Mouse (Mus musculus) embryonic facial prominence, embryonic 13.5 days (tissue): ENCODE data around the gene Rbms1. TPM values are rescaled to one million over a fixed set of nuclear protein-coding genes. Genes with fewer than 3 reads are reported as not detected.
A peak's percentile ranks its signal among the peaks of the same experiment; 100 is the strongest.

Experiments
- ATAC-seq: fragments of 200-750 bp; cut with Nextera tagmentation; 2 replicates; pipeline ENCODE4 v1.8.0; 2017; ENCODE audit warnings: low read depth; ENCODE audit not compliant: insufficient number of reproducible peaks, insufficient read depth, low FRiP score, low TSS enrichment
- H3K27ac ChIP-seq: fragments of 300-500 bp; sonication (generic); 2 replicates; pipeline ENCODE4 v1.5.1; 2015; ENCODE audit warnings: moderate library complexity, mild to moderate bottlenecking, inconsistent platforms
- H3K27me3 ChIP-seq: fragments of 300-500 bp; sonication (generic); 2 replicates; pipeline ENCODE4 v1.6.1; 2015; ENCODE audit warnings: mild to moderate bottlenecking, inconsistent platforms
- H3K36me3 ChIP-seq: fragments of 300-500 bp; sonication (generic); 2 replicates; pipeline ENCODE4 v1.6.1; 2015; ENCODE audit warnings: mild to moderate bottlenecking, inconsistent platforms
- H3K4me1 ChIP-seq: fragments of 300-500 bp; sonication (generic); 2 replicates; pipeline ENCODE4 v1.6.1; 2015; ENCODE audit warnings: inconsistent platforms
- H3K4me2 ChIP-seq: fragments of 300-500 bp; sonication (generic); 2 replicates; pipeline ENCODE4 v1.6.1; 2015; ENCODE audit warnings: moderate library complexity, mild to moderate bottlenecking, inconsistent platforms
- H3K4me3 ChIP-seq: fragments of 300-500 bp; sonication (generic); 2 replicates; pipeline ENCODE4 v1.5.1; 2015; ENCODE audit warnings: mild to moderate bottlenecking, inconsistent platforms
- H3K9ac ChIP-seq: fragments of 300-500 bp; sonication (generic); 2 replicates; pipeline ENCODE4 v1.6.1; 2015; ENCODE audit warnings: mild to moderate bottlenecking, inconsistent platforms
- H3K9me3 ChIP-seq: fragments of 300-500 bp; sonication (generic); 2 replicates; pipeline ENCODE4 v1.6.1; 2016; ENCODE audit warnings: inconsistent platforms
- WGBS: fragments of 180-500 bp; shearing (Covaris S2); methylation state at CpG from one replicate; pipeline ENCODE4 v1.1.7; 2015; ENCODE audit warnings: mixed read lengths; 5-methylcytosine and 5-hydroxymethylcytosine counted together
- polyA plus RNA-seq: library from polyadenylated mRNA; unstranded; fragments of >200 nt; fragmentation: Nextera tagmentation; extraction: Ambion mirVana; gene quantifications from 2 replicates; pipeline ENCODE4 v1.2.1, GENCODE M21; 2015

Gene Rbms1
- polyA plus RNA-seq, 1 experiment from 2014 or later: 117 TPM

GRCm38 (mm10) chr2:60714475-60714874 is 248.5 kb downstream of the Rbms1 start:
- Histone ChIP-seq H3K4me3 (no peak overlapping the region), H3K4me1 (peaks cover 38% of the 10 kb centered on the region), H3K4me2 (no peak overlapping the region), H3K27me3 (no peaks in the 10 kb centered on the region), H3K9me3 (no peaks in the 10 kb centered on the region), H3K36me3 (no peaks in the 10 kb centered on the region), H3K9ac (no peak overlapping the region), H3K27ac (0 out of 2 replicates have a peak overlapping the region, but pooled peaks have one; percentile 22)
- 39% methylated on average over 7 of the region's 7 CpGs for WGBS
- no peak for ATAC-seq

- WGBS: 19% methylated on average over 8 of the region's 8 CpGs
- Histone ChIP-seq H3K27ac (no peak overlapping the region), H3K27me3 (no peaks in the 10 kb centered on the region), H3K4me2 (no peak overlapping the region), H3K4me1 (peaks cover 38% of the 10 kb centered on the region), H3K4me3 (no peak overlapping the region), H3K9me3 (no peaks in the 10 kb centered on the region), H3K36me3 (no peaks in the 10 kb centered on the region), H3K9ac (no peak overlapping the region)
- no peak for ATAC-seq
Observed at GRCm38 (mm10) chr2:60713857-60714256, 249.1 kb downstream of the Rbms1 start.

- Histone ChIP-seq H3K9ac (no peak overlapping the region), H3K9me3 (no peaks in the 10 kb centered on the region), H3K4me2 (no peak overlapping the region), H3K4me1 (peaks cover 38% of the 10 kb centered on the region), H3K36me3 (no peaks in the 10 kb centered on the region), H3K4me3 (no peak overlapping the region), H3K27me3 (no peaks in the 10 kb centered on the region), H3K27ac (no peak overlapping the region)
- WGBS: 75% methylated on average over 5 of the region's 5 CpGs
- no peak for ATAC-seq
Observed at GRCm38 (mm10) chr2:60712891-60713290, 250.1 kb downstream of the Rbms1 start.

GRCm38 (mm10) chr2:60712483-60712882 is 250.5 kb downstream of the Rbms1 start:
- no peak for ATAC-seq
- Histone ChIP-seq H3K9ac (no peak overlapping the region), H3K27ac (no peak overlapping the region), H3K4me3 (no peak overlapping the region), H3K9me3 (no peaks in the 10 kb centered on the region), H3K27me3 (no peaks in the 10 kb centered on the region), H3K36me3 (no peaks in the 10 kb centered on the region), H3K4me1 (peaks cover 35% of the 10 kb centered on the region), H3K4me2 (no peak overlapping the region)
- 39% methylated on average over 6 of the region's 6 CpGs for WGBS

GRCm38 (mm10) chr2:60711098-60711880 is 251.7 kb downstream of the Rbms1 start:
- 80% methylated on average over 7 of the region's 7 CpGs for WGBS

GRCm38 (mm10) chr2:60710317-60710716 is 252.7 kb downstream of the Rbms1 start:
- ATAC-seq: no peak
- Histone ChIP-seq H3K4me3 (no peak overlapping the region), H3K9ac (no peak overlapping the region), H3K27ac (no peak overlapping the region), H3K36me3 (no peaks in the 10 kb centered on the region), H3K4me1 (peaks cover 22% of the 10 kb centered on the region), H3K27me3 (no peaks in the 10 kb centered on the region), H3K9me3 (no peaks in the 10 kb centered on the region), H3K4me2 (no peak overlapping the region)
- WGBS: 88% methylated on average over 4 of the region's 4 CpGs

More at GRCm38 (mm10) chr2:60711098-60711880, 251.7 kb downstream of the Rbms1 start:
- H3K9me3 ChIP-seq: no peaks in the 10 kb centered on the region
- no peak overlapping the region for H3K9ac ChIP-seq
- ATAC-seq: no peak
- H3K27me3 ChIP-seq: no peaks in the 10 kb centered on the region
- H3K36me3 ChIP-seq: no peaks in the 10 kb centered on the region
- H3K4me1 ChIP-seq: peaks cover 30% of the 10 kb centered on the region
- no peak overlapping the region for H3K4me3 ChIP-seq
- H3K27ac ChIP-seq: no peak overlapping the region
- no peak overlapping the region for H3K4me2 ChIP-seq

- 34% methylated on average over 3 of the region's 3 CpGs for WGBS
- Histone ChIP-seq H3K4me2 (no peak overlapping the region), H3K9me3 (no peaks in the 10 kb centered on the region), H3K36me3 (no peaks in the 10 kb centered on the region), H3K27me3 (no peaks in the 10 kb centered on the region), H3K27ac (no peak overlapping the region), H3K4me1 (peaks cover 6% of the 10 kb centered on the region), H3K4me3 (no peak overlapping the region), H3K9ac (no peak overlapping the region)
- no peak for ATAC-seq
Observed at GRCm38 (mm10) chr2:60708671-60709070, 254.3 kb downstream of the Rbms1 start.

- no peak overlapping the region for H3K27ac ChIP-seq
- WGBS: 79% methylated on average over 3 of the region's 3 CpGs
- H3K9me3 ChIP-seq: no peaks in the 10 kb centered on the region
- no peak for ATAC-seq
- no peak overlapping the region for H3K4me3 ChIP-seq
- no peak overlapping the region for H3K9ac ChIP-seq
- peaks cover 12% of the 10 kb centered on the region for H3K4me1 ChIP-seq
- no peak overlapping the region for H3K4me2 ChIP-seq
- no peaks in the 10 kb centered on the region for H3K27me3 ChIP-seq
- no peaks in the 10 kb centered on the region for H3K36me3 ChIP-seq
Observed at GRCm38 (mm10) chr2:60706866-60707265, 256.1 kb downstream of the Rbms1 start.

GRCm38 (mm10) chr2:60705426-60705825 is 257.6 kb downstream of the Rbms1 start:
- ATAC-seq: no peak
- H3K27me3 ChIP-seq: no peaks in the 10 kb centered on the region
- H3K9me3 ChIP-seq: no peaks in the 10 kb centered on the region
- H3K4me2 ChIP-seq: no peak overlapping the region
- 89% methylated on average over 8 of the region's 8 CpGs for WGBS
- no peaks in the 10 kb centered on the region for H3K36me3 ChIP-seq
- no peak overlapping the region for H3K4me3 ChIP-seq
- no peak overlapping the region for H3K27ac ChIP-seq
- H3K4me1 ChIP-seq: peaks cover 8% of the 10 kb centered on the region
- no peak overlapping the region for H3K9ac ChIP-seq

- no peak for ATAC-seq
- Histone ChIP-seq H3K9me3 (no peaks in the 10 kb centered on the region), H3K36me3 (no peaks in the 10 kb centered on the region), H3K27me3 (no peaks in the 10 kb centered on the region), H3K4me3 (no peak overlapping the region), H3K27ac (no peak overlapping the region), H3K9ac (no peak overlapping the region), H3K4me2 (no peak overlapping the region), H3K4me1 (peaks cover 12% of the 10 kb centered on the region)
- WGBS: 33% methylated on average over 4 of the region's 4 CpGs
Observed at GRCm38 (mm10) chr2:60703315-60703714, 259.7 kb downstream of the Rbms1 start.

GRCm38 (mm10) chr2:60700956-60701355 is 262.0 kb downstream of the Rbms1 start:
- no peak overlapping the region for H3K4me3 ChIP-seq
- H3K9me3 ChIP-seq: no peaks in the 10 kb centered on the region
- H3K36me3 ChIP-seq: no peaks in the 10 kb centered on the region
- H3K27me3 ChIP-seq: no peaks in the 10 kb centered on the region
- WGBS: 77% methylated on average over 4 of the region's 4 CpGs
- ATAC-seq: no peak
- no peak overlapping the region for H3K4me2 ChIP-seq
- H3K27ac ChIP-seq: no peak overlapping the region
- H3K9ac ChIP-seq: no peak overlapping the region
- peaks cover 27% of the 10 kb centered on the region for H3K4me1 ChIP-seq
